Mouse (Mus musculus): ENCODE measurements at regions not wholly inside any gene's neighbourhood (a gene's known extent, or its start where the extent isn't known, plus 50 kb on each side); places are given as distances from the start of the nearest gene placed in this dataset.

DNA sequence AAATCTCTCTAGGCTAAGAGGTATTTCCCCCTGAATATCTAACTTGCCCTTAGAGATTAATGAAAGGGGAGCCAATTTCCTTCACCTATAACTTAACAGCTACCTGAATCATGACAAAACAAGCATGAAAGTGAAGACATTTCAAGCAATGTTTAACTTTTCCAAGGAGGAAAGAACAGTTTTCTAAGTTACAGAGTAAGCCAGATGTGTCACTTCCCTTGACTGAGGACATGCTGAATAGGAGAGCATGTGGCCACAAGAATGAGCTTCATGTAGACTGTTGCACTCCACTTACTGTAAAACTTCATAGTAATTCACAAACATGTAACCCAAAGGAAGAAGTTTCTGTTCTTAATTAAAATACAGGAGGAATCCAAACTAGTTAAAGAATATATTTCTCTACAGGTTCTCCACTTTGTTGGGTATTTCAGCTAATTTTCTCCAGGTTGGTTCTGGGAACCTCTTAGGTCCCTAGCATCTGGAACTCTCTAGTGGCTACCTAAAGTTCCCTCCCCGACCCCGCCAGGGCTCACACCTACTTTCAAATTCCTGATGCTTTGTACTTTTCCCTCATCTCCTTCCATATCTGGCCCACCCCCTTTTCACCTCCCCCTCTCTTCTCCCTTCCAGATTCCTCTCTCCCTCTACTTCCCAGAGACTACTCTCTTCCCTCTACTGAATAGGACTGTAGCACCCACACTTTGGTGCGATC, 142.0 kb upstream of the Tyrp1 start:
- no peak overlapping the region for H3K27ac ChIP-seq (ENCODE audit: low read depth, low read length)
- no peaks in the 10 kb centered on the region for H3K27me3 ChIP-seq (replicated peaks; ENCODE audit: control insufficient read depth, insufficient read depth, low read length)
- H3K4me2 ChIP-seq (ENCODE audit: low read length) = no peak overlapping the region
- no peak overlapping the region for H3K9ac ChIP-seq (ENCODE audit: low read depth, low read length)
- no peaks in the 10 kb centered on the region for H3K36me3 ChIP-seq (ENCODE audit: control insufficient read depth, insufficient read depth, low read length)
- no peaks in the 10 kb centered on the region for H3K4me1 ChIP-seq (ENCODE audit: control insufficient read depth, insufficient read depth, low read depth, low read length)
- no peak for ATAC-seq
- no peak overlapping the region for H3K4me3 ChIP-seq (ENCODE audit: low read length)
- WGBS = 99% methylated on average over 3 of the region's 3 CpGs
- H3K9me3 ChIP-seq (ENCODE audit: control insufficient read depth, low read length) = no peaks in the 10 kb centered on the region

DNA sequence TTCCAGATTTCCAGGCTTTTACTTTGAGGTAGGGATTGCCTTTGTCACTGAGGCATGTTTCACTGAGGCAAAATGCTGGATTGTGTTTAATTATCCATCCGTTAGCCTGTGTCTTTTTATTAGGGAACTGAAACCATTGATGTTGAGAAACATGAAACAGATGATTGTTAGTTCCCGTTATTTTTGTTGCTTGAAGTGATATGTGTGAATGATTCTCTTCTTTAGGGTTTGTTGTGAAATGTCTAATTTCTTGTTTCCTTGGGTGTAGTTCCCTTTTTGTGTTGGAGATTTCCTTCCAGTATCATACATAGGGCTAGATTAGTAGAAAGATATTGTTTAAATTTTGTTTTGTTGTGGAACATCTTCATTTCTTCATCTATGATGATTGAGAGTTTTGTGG, 121.2 kb upstream of the Tyrp1 start:
- no peaks in the 10 kb centered on the region for H3K27me3 ChIP-seq (replicated peaks; ENCODE audit: control insufficient read depth, insufficient read depth, low read length)
- no peak overlapping the region for H3K27ac ChIP-seq (ENCODE audit: low read depth, low read length)
- H3K4me1 ChIP-seq (ENCODE audit: control insufficient read depth, insufficient read depth, low read depth, low read length) = no peaks in the 10 kb centered on the region
- no peaks in the 10 kb centered on the region for H3K36me3 ChIP-seq (ENCODE audit: control insufficient read depth, insufficient read depth, low read length)
- no peaks in the 10 kb centered on the region for H3K9me3 ChIP-seq (ENCODE audit: control insufficient read depth, low read length)
- no peak overlapping the region for H3K4me2 ChIP-seq (ENCODE audit: low read length)
- H3K4me3 ChIP-seq (ENCODE audit: low read length) = no peak overlapping the region
- H3K9ac ChIP-seq (ENCODE audit: low read depth, low read length) = no peak overlapping the region
- 82% methylated on average over 2 of the region's 2 CpGs for WGBS
- ATAC-seq = no peak

GRCm38 (mm10) chr4:80744975-80745734, 88.8 kb upstream of the Tyrp1 start:
- no peaks in the 10 kb centered on the region for H3K4me1 ChIP-seq (ENCODE audit: control insufficient read depth, insufficient read depth, low read depth, low read length)
- no peak overlapping the region for H3K4me2 ChIP-seq (ENCODE audit: low read length)
- no peaks in the 10 kb centered on the region for H3K27me3 ChIP-seq (replicated peaks; ENCODE audit: control insufficient read depth, insufficient read depth, low read length)
- H3K4me3 ChIP-seq (ENCODE audit: low read length) = no peak overlapping the region
- H3K36me3 ChIP-seq (ENCODE audit: control insufficient read depth, insufficient read depth, low read length) = no peaks in the 10 kb centered on the region
- no peak overlapping the region for H3K9ac ChIP-seq (ENCODE audit: low read depth, low read length)
- ATAC-seq = no peak
- no peak overlapping the region for H3K27ac ChIP-seq (ENCODE audit: low read depth, low read length)
- no peaks in the 10 kb centered on the region for H3K9me3 ChIP-seq (ENCODE audit: control insufficient read depth, low read length)
- 0% methylated on average over 1 of the region's 1 CpGs for WGBS

DNA sequence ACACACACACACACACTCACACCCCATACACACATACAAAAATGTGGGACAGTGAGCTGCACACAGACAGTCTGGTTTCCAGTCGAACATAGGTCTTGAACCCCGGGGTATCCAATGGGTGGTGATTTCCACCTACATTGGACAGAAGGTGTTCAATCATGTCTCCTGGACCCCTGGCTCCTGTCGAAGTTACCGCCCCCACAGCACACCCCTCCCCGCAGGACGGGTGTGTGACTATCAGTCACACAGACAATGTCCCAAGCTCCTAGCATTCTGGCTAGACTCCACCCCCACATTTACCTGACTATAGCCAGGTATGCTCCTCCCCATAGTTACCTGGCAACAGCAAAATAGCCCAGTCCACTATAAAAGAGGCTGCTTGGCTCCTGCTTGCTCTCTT, 81.7 kb upstream of the Tyrp1 start:
- H3K4me2 ChIP-seq (ENCODE audit: low read length) = no peak overlapping the region
- H3K4me1 ChIP-seq (ENCODE audit: control insufficient read depth, insufficient read depth, low read depth, low read length) = no peaks in the 10 kb centered on the region
- WGBS = 75% methylated on average over 6 of the region's 6 CpGs
- no peaks in the 10 kb centered on the region for H3K36me3 ChIP-seq (ENCODE audit: control insufficient read depth, insufficient read depth, low read length)
- H3K9me3 ChIP-seq (ENCODE audit: control insufficient read depth, low read length) = no peaks in the 10 kb centered on the region
- H3K27ac ChIP-seq (ENCODE audit: low read depth, low read length) = no peak overlapping the region
- H3K27me3 ChIP-seq (replicated peaks; ENCODE audit: control insufficient read depth, insufficient read depth, low read length) = no peaks in the 10 kb centered on the region
- no peak overlapping the region for H3K4me3 ChIP-seq (ENCODE audit: low read length)
- no peak overlapping the region for H3K9ac ChIP-seq (ENCODE audit: low read depth, low read length)
- ATAC-seq = no peak

- Histone ChIP-seq H3K4me1 (ENCODE audit: control insufficient read depth, insufficient read depth, low read depth, low read length) (no peaks in the 10 kb centered on the region), H3K36me3 (ENCODE audit: control insufficient read depth, insufficient read depth, low read length) (no peaks in the 10 kb centered on the region), H3K4me3 (ENCODE audit: low read length) (no peak overlapping the region), H3K9ac (ENCODE audit: low read depth, low read length) (no peak overlapping the region), H3K27ac (ENCODE audit: low read depth, low read length) (no peak overlapping the region), H3K27me3 (replicated peaks; ENCODE audit: control insufficient read depth, insufficient read depth, low read length) (no peaks in the 10 kb centered on the region), H3K9me3 (ENCODE audit: control insufficient read depth, low read length) (no peaks in the 10 kb centered on the region), H3K4me2 (ENCODE audit: low read length) (no peak overlapping the region)
- ATAC-seq = no peak
- WGBS = 79% methylated on average over 2 of the region's 2 CpGs
These were observed 77.8 kb upstream of the Tyrp1 start for GRCm38 (mm10) chr4:80756114-80756513.

- WGBS = 92% methylated on average over 3 of the region's 3 CpGs
- Histone ChIP-seq H3K27ac (ENCODE audit: low read depth, low read length) (no peak overlapping the region), H3K4me2 (ENCODE audit: low read length) (no peak overlapping the region), H3K9me3 (ENCODE audit: control insufficient read depth, low read length) (no peaks in the 10 kb centered on the region), H3K36me3 (ENCODE audit: control insufficient read depth, insufficient read depth, low read length) (no peaks in the 10 kb centered on the region), H3K9ac (ENCODE audit: low read depth, low read length) (no peak overlapping the region), H3K27me3 (replicated peaks; ENCODE audit: control insufficient read depth, insufficient read depth, low read length) (no peaks in the 10 kb centered on the region), H3K4me1 (ENCODE audit: control insufficient read depth, insufficient read depth, low read depth, low read length) (no peaks in the 10 kb centered on the region), H3K4me3 (ENCODE audit: low read length) (no peak overlapping the region)
- ATAC-seq = no peak
These were observed 69.9 kb upstream of the Tyrp1 start for GRCm38 (mm10) chr4:80764024-80764423.

DNA sequence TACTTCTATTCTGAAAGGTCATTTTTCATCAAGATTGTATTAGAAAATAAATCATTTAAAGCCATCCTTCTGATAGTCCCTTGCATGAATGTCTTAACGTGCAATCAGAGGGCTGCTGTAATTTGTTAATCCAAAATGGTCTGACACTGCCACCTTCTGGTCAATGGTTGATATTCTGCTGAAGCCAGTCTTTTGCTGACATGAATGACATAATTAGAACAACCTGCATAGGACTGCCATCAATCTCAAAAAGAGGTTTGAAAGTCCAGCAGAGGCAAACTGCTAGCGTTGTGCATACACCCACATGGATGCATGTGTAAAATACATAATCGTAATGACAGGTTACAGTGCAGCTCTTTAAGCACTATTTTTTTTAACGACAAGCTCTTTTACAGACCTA, 68.1 kb upstream of the Tyrp1 start:
- 41% methylated on average over 4 of the region's 4 CpGs for WGBS
- H3K36me3 ChIP-seq (ENCODE audit: control insufficient read depth, insufficient read depth, low read length) = no peaks in the 10 kb centered on the region
- ATAC-seq = peak; percentile 80

DNA sequence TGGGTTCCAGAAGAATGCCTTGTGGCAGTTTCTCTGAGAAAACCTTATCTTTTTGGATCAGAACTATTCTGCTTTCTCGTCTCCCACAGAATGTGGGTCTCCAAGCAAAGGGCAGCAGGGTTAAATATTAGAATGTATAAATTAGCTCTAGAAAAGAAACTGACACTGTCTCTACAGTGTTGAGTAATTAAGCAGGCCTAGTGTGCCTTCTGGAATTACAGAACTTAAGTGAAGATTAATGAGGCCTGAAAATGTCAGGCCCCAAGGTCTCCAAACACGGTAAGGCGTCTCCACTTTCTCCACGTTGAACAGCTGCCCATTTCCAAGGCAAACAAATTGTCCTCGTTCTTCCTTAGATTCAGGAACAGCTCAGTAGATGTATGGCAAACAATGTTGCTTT, 66.5 kb upstream of the Tyrp1 start:
- Histone ChIP-seq H3K4me1 (ENCODE audit: control insufficient read depth, insufficient read depth, low read depth, low read length) (no peaks in the 10 kb centered on the region), H3K9me3 (ENCODE audit: control insufficient read depth, low read length) (no peaks in the 10 kb centered on the region), H3K4me3 (ENCODE audit: low read length) (no peak overlapping the region), H3K4me2 (ENCODE audit: low read length) (no peak overlapping the region), H3K36me3 (ENCODE audit: control insufficient read depth, insufficient read depth, low read length) (no peaks in the 10 kb centered on the region), H3K9ac (ENCODE audit: low read depth, low read length) (no peak overlapping the region), H3K27ac (ENCODE audit: low read depth, low read length) (no peak overlapping the region), H3K27me3 (replicated peaks; ENCODE audit: control insufficient read depth, insufficient read depth, low read length) (no peaks in the 10 kb centered on the region)
- ATAC-seq = no peak
- WGBS = 48% methylated on average over 5 of the region's 5 CpGs

More for the DNA sequence above, 68.1 kb upstream of the Tyrp1 start:
- H3K27ac ChIP-seq (ENCODE audit: low read depth, low read length) = no peak overlapping the region
- no peak overlapping the region for H3K4me3 ChIP-seq (ENCODE audit: low read length)
- no peaks in the 10 kb centered on the region for H3K27me3 ChIP-seq (replicated peaks; ENCODE audit: control insufficient read depth, insufficient read depth, low read length)
- H3K4me2 ChIP-seq (ENCODE audit: low read length) = no peak overlapping the region
- H3K9me3 ChIP-seq (ENCODE audit: control insufficient read depth, low read length) = no peaks in the 10 kb centered on the region
- no peaks in the 10 kb centered on the region for H3K4me1 ChIP-seq (ENCODE audit: control insufficient read depth, insufficient read depth, low read depth, low read length)
- no peak overlapping the region for H3K9ac ChIP-seq (ENCODE audit: low read depth, low read length)

All from hindbrain, embryonic 16.5 days (tissue).